Mouse (Mus musculus) adrenal gland, postnatal 10 days (tissue): ENCODE data around the gene Ctsw. TPM values are rescaled to one million over a fixed set of nuclear protein-coding genes. Genes with fewer than 3 reads are reported as not detected.

Source experiments
- total RNA-seq, 2 experiments: library from RNA; stranded (reverse); gene quantifications; 2 replicates each; pipeline ENCODE4 v1.2.3; 2021

Ctsw gene
- total RNA-seq, 2 experiments from 2014 or later: 1.4 to 1.8 TPM

Other genes starting within 250 kb of the Ctsw start
- gene Pacs1, start 195.4 kb downstream of the Ctsw start, total RNA-seq: 10 to 100 TPM; 23.3 to 28.7 TPM
- gene Sf3b2, start 173.1 kb downstream of the Ctsw start, total RNA-seq: 100 to 1,000 TPM; 149 to 167 TPM
- gene Gal3st3, start 170.2 kb downstream of the Ctsw start, total RNA-seq: under 1 TPM; 0.27 to 0.51 TPM
- not detected for gene Catsper1, start 132.8 kb downstream of the Ctsw start, total RNA-seq
- gene Cst6, start 118.9 kb downstream of the Ctsw start, total RNA-seq: 1 to 10 TPM; 1.4 to 2.4 TPM
- gene Eif1ad, start 101.8 kb downstream of the Ctsw start, total RNA-seq: 10 to 100 TPM; 33.6 to 37.8 TPM
- gene Banf1, start 101.3 kb downstream of the Ctsw start, total RNA-seq: 100 to 1,000 TPM; 165 to 169 TPM
- 10 to 100 TPM; 63.6 to 65.1 TPM for gene Sart1, start 79.8 kb downstream of the Ctsw start, total RNA-seq
- gene Tsga10ip, start 66.0 kb downstream of the Ctsw start, total RNA-seq: not detected
- gene Drap1, start 43.5 kb downstream of the Ctsw start, total RNA-seq: 100 to 1,000 TPM; 246 to 264 TPM
- gene AI837181, start 43.4 kb downstream of the Ctsw start, total RNA-seq: 10 to 100 TPM; 42.5 to 43.8 TPM
- under 1 TPM in 1 of 2 experiments, not detected in 1; 0.18 TPM for gene Fosl1, start 21.0 kb downstream of the Ctsw start, total RNA-seq
- 10 to 100 TPM in 1 of 2 experiments, 1 to 10 TPM in 1; 9.4 to 11.5 TPM for gene Ccdc85b, start 10.6 kb downstream of the Ctsw start, total RNA-seq
- gene Fibp, start 7.9 kb downstream of the Ctsw start, total RNA-seq: 10 to 100 TPM; 74.9 to 99.3 TPM
- 10 to 100 TPM; 48.8 to 50.9 TPM for gene Efemp2, start 5.4 kb upstream of the Ctsw start, total RNA-seq
- 10 to 100 TPM; 25.2 to 27.4 TPM for gene Mus81, start 19.9 kb upstream of the Ctsw start, total RNA-seq
- gene Cfl1, start 21.9 kb upstream of the Ctsw start, total RNA-seq: 100 to 1,000 TPM; 651 to 659 TPM
- 1 to 10 TPM; 1.2 to 2.7 TPM for gene 1700020D05Rik, start 35.3 kb upstream of the Ctsw start, total RNA-seq
- 10 to 100 TPM in 1 of 2 experiments, 1 to 10 TPM in 1; 8.0 to 12.3 TPM for gene Snx32, start 42.0 kb upstream of the Ctsw start, total RNA-seq
- gene Ovol1, start 92.1 kb upstream of the Ctsw start, total RNA-seq: not detected
- 1 to 10 TPM; 6.3 to 7.3 TPM for gene Ap5b1, start 99.5 kb upstream of the Ctsw start, total RNA-seq
- 100 to 1,000 TPM in 1 of 2 experiments, 10 to 100 TPM in 1; 98.8 to 108 TPM for gene Rnaseh2c, start 133.4 kb upstream of the Ctsw start, total RNA-seq
- 10 to 100 TPM; 49.9 to 52.2 TPM for gene Kat5, start 141.7 kb upstream of the Ctsw start, total RNA-seq
- 10 to 100 TPM; 54.1 to 55.7 TPM for gene Rela, start 169.0 kb upstream of the Ctsw start, total RNA-seq
- 10 to 100 TPM; 52.5 to 68.0 TPM for gene Sipa1, start 195.2 kb upstream of the Ctsw start, total RNA-seq
- gene Map3k11, start 220.2 kb upstream of the Ctsw start, total RNA-seq: 10 to 100 TPM; 49.2 to 50.6 TPM
- gene Pcnx3, start 220.4 kb upstream of the Ctsw start, total RNA-seq: 10 to 100 TPM; 54.8 to 85.4 TPM
- gene Kcnk7, start 235.9 kb upstream of the Ctsw start, total RNA-seq: not detected